Mouse (Mus musculus) megakaryocyte, embryonic 14.5 days (primary cell): ENCODE data around the gene Cela2a.

Source experiments
- FLI1 ChIP-seq: IDR thresholded peaks from 2 replicates; pipeline ENCODE4 v1.6.1; 2012; ENCODE audit warnings: low read length, inconsistent platforms, mixed read lengths
- GATA1 ChIP-seq: IDR thresholded peaks from 3 replicates; pipeline ENCODE4 v1.6.1; 2012; ENCODE audit warnings: mixed read lengths, low read length, inconsistent platforms, borderline replicate concordance

- TF ChIP-seq GATA1 (no peak), FLI1 (no peak)
Measured at GRCm38 (mm10) chr4:141818861-141819260, 7.1 kb downstream of the Cela2a start.
